Mouse (Mus musculus) gastrocnemius, adult 8-10 months (tissue): ENCODE measurements around the gene Nek9. TPM values are rescaled to one million over a fixed set of nuclear protein-coding genes. Genes with fewer than 3 reads are reported as not detected.
A peak's percentile ranks its signal among the peaks of the same experiment; 100 is the strongest.

Source experiments
- DNase-seq, 2 experiments: peaks; one replicate each; pipeline ENCODE4 v3.0.0; 2022; ENCODE audit warnings: low spot score in 2 of 2
- total RNA-seq, 4 experiments: library from RNA; stranded (reverse); gene quantifications; 2 replicates each; pipeline ENCODE4 v1.2.4; 2022

Nek9 gene
- total RNA-seq, 4 experiments from 2014 or later: 114 to 164 (median 126) TPM

DNA sequence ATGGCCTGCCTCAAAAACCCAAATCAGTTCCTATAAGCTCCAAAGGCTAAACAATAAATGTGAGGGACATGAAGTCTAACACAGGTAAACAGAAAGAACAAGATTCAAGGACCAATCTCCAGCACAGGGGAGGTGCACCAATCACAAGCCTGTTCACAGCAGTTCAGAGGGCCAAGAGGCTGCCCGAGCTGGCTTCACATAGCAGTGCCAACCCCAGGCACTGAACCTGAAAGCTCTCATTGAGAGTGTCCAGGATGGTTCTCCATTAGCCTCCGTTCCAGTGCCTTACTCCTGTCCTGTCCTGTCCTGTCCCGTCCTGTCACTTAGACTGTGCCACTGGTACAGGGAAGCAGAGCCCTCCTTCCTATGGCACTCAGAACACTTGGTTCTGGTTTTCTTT lies 8.0 kb upstream of the Nek9 start:
- no peak for DNase-seq

DNA sequence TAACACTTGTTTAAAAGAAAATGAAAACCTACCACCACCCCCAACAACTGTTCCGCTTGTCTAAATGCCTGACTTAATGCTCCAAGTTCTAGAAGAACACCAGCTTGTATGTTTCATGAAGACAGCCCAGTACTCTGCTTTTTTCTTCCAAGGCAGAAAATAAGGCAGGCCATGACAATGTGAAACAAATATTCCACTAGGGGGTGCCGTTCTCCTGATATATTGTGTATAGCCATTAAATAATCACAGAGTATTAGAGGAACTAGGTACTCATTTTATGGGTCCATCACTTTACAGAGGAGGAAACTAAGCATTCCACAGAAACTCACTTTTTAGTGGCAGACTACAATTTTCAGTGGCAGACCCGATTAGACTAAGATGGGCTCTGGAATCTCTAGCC lies 7.2 kb upstream of the Nek9 start:
- DNase-seq: no peak

DNA sequence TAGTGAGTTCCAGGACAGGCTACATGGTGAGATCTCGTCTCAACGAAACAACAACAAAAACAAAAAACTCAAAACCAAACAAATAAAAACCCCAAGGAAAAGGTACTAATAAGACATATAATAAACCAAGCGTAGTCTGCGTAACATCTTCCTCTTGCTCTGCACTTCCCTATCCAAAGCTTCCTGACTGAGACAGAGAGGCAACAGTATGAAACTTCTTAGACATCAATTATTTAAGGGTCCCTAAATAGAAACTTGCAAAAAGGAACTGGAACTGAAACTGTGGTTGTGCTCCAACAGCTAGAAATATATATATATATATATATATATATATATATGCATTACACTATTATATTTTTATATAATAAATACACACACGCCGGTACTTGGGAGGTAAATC lies 6.4 kb upstream of the Nek9 start:
- no peak for DNase-seq

DNA sequence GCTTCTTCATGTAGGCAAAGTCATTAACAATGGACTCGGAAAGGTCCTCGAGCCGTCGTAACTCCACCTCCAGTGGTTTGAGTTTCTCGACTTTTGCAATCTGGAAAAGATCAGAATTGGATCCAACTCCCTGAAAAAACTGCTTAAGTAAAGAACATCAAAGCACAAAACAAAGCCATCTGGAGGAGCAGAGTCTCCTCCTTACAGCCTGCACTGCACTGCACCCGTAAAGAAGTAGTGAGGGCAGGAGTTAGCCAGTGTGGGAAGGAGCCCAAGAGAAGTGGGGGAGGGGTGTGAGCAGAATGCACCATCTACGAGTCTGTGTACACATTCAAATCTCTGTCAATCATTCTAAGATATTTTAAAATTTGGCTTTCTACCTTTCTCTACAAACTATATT lies 5.1 kb upstream of the Nek9 start:
- no peak for DNase-seq

DNA sequence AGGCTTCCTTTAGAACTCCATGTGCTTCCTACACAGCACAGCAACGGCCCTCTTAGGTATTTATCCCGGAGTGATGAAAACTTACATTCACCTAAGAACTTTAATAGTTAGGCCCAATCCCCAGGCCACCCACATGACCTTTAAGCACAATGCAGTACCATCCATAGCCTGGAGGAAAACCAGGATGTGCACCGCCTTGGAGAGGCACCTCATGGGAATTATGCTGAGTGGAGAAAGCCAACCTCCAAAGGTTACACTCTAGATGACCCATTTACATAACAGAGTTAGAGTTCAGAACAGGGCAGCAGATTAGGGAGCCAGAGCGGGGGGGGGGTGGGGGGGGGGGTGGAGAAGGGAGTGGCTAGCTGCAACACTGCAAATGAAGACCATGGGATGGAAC lies 3.1 kb upstream of the Nek9 start:
- no peak for DNase-seq

DNA sequence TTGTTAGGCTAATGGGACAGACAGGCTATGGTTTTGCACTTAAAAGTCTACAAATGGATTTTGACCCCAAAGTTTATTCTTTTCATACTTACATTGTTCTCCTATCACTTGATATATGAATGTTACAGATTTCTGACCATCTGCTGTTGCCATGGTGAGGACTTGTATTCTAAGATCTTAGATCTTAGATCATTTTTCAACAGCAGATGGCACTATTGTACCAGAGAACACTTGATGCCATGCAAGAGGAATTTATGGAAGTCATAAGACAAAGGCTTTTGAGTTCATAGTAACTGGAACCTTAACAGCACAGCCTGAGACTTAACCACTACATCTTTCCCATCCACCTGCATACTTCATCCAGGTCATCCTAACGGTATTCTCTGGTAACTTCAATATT lies 2.0 kb upstream of the Nek9 start:
- DNase-seq: no peak

DNA sequence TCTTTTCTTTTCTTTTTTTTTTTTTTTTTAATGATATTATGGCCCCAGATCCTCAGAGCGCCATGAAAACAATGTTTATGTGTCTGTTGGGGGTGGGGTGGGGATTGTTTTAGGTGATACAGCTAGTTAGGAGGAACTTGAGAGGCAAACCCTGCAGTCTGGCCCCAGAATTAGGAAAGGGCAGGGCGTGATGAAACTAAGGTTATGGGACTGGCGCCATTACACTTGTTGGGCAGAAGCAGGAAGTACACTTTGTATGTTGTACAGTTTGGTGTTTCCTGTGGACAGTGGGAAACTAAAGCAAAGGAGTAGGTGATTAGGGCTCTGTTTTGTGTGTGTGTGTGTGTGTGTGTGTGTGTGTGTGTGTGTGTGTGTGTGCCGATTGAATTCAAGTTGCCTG lies 785 bp upstream of the Nek9 start:
- DNase-seq: no peak

DNA sequence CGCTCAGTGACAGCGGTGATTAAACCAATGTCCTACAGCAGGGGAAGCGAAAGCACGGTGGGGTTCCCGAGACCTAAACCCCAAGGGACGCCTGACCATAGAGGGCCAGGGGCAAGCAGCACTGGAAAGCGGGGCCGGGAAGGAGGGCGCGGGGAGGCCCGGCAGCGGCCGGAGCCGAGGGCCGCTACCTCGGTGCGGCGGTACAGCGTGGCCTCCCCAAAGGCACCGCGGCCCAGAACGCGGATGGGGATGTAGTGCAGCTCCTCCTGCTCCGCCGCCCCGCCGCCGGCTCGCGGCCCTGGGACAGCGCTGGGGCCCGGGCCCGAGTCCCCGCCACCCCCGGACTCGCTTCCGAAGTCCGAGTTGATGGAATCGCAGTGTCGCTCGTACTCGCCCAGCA lies 347 bp downstream of the Nek9 start:
- DNase-seq: no peak

DNA sequence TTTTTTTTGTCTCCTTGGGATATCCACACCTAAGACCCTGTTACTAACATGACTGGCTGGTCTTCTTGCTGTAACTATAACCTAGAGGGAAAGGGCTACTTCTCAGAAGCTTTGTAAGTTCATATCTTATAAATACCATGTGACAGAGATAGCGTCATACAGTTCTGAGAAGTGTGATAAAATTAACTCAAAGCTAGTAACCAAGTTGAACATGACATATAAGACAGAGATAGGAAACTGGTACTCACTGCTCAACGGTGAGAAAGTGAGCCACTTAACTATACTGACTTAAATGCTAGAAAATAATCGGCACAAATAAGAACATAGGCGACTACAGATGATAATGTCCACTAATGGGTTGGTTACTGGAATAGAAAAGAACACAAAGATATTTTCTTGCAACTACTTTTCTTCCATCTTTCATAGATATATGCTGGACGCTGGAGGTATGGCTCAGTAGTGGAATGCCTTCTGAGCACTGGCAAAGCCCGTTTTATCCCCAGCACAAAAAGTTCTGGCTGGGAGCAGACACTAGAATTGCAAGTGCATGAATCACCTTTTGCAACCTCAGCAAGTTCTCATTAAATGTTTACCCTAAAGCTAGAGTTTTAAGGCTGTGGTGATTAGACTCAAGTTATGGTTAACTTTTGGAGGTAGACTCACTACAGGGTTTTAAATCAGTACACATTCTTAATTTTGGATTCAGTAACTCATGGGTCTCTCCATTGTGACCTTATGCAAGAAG lies 1.4 kb downstream of the Nek9 start:
- DNase-seq: no peak

DNA sequence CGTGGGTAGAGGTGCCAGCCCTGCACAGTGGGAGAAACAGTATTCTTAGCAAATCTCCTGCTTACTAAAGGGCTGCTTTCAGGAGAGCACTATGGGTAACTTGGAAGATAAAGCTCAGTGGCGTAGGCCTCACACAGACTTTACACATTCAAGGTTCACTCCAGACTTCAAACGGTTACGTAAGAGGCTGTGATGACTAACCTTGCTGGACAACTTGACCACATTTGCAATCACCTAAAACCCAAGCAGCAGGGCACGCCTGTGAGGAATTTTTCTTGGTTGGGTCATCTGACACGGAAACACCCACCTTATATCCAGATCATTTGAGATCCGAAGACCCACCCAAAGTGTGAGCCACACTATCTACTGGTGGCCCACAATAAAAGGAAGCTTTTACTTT lies 9.0 kb downstream of the Nek9 start:
- no peak for DNase-seq

DNA sequence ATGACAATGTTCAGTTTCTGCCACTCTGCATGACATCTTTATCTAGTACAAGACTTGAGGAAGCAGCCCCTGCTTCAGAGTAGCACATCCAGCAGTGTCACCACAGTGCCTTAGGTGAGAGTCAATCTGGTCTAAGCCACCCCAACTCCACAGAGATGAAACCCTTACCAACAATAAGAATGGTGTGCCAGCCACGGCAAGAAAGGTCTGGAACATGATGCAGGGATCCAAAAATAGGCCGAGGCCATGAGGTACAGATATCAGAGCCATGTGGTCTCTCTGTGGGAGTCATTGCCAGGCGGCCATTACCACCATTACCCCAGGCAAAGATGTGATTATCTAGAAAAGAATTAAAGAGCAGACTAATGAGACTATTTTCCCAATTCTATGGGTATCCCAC lies 30.5 kb downstream of the Nek9 start:
- no peak for DNase-seq

DNA sequence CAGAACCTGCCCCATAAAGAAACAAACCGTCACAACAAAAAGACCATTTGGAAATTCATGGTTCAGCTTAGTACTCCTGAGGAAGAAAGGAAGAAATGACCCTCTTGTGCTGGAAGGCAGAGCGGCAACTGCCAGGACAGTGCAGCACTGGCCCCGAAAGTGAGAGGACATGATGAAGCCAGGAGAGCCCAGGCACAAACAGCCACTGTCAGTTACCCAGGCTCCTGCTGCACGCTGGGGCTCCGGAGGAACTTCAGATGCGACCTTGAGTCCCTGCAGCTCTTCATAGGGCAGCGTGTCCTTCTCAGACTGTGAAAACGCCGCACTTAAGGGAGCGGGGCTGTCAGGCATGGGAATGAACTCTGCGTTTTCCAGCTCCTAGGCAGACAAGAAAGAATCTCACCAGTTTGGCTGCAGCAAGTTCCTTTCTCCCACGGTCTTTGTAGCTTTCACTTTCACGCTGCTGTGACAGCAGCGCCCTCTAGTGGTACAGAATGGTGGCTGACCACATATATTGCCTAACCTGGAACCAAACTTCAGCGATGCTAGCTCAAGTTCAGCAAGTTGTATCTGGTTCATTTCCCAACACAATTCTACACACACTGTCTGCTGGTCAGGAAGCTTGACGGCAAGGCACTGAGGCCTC lies 33.8 kb downstream of the Nek9 start:
- DNase-seq: peak; percentile 81

DNA sequence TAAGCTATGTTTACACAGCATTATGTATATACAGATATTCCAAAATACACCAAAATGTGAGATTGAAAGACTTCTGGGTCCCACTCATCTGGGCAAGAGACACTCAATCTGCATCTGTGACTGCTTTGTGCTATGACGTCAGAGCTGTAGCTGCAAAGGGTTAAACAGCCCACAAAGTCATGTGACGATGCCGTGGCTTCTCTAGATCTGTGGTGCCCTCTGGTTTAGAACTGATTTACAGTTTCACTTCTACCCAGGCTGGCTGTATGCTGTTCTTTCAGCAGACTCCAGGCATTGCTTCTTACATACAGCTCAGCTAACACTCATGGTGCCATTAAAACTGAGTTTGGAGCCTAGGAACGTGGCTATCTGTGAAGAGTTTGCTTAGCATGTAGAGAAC lies 34.4 kb downstream of the Nek9 start:
- DNase-seq: no peak

DNA sequence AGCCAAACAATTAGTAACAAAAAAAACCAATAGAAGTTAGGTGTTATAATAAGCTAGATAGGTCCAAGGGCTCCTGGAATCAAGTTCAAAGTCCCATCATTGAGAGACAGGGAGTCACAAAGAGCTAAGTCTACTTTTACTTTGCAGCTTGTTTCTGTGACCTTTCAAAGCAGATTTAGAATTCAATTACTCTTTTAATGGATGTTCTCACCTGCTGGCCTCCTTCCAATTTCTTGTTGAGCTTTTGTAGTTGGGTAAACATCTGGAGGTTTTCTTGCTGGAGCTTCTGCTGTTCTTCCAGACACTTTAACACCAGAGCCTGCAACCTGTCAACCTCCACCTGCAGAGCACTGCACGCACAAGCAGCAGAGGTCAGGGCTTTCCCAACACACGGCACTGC lies 35.9 kb downstream of the Nek9 start:
- DNase-seq: no peak

DNA sequence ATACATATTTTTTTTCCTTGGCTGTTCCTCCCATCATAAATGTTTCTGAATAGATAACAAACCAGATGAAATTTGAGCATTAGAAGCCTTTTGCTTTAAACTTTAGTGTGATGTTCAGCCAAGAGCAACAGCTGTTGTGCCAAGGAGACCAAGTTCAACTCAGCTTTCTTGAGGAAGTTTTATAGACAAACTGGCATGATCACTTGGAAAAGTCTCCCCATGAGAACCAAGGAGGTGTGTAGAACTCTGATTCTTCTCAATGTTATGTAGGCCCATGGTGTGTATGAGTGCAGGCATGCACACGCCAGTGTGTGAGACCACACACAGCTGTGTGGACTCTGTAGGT lies 40.4 kb downstream of the Nek9 start:
- DNase-seq: no peak

DNA sequence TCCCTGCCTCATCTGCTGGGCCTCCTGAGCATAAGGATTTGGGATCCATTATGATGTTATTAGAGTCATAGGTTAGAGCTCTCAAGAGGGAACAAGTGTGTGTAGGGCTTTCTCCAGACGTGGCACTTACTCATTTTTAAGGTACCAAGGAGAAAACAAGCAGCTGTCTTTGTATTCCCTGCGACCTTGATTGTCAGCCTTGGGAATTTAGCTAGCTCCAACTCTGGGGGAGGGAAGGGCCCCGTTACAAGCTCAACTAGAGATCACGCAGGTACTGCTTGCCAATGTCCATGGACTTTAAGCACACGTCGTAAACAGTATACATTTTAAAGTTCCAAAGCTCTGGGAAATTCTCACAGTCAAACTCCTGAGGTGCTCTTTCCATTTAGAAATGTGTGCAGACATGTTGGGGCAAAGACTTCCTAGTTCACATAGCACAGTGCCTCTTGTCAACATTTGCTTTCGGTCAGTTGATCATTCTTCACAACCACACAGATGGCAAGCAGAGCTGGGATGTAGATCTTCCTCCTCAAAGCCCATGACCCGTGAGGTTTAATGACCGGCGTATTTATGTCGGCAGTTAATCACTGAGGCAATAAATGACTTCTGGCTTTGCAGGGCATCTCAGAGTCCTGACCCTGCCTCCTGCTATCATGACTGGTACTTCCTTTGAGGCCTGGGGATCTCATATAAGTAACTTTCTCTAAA lies 40.9 kb downstream of the Nek9 start:
- DNase-seq: no peak

DNA sequence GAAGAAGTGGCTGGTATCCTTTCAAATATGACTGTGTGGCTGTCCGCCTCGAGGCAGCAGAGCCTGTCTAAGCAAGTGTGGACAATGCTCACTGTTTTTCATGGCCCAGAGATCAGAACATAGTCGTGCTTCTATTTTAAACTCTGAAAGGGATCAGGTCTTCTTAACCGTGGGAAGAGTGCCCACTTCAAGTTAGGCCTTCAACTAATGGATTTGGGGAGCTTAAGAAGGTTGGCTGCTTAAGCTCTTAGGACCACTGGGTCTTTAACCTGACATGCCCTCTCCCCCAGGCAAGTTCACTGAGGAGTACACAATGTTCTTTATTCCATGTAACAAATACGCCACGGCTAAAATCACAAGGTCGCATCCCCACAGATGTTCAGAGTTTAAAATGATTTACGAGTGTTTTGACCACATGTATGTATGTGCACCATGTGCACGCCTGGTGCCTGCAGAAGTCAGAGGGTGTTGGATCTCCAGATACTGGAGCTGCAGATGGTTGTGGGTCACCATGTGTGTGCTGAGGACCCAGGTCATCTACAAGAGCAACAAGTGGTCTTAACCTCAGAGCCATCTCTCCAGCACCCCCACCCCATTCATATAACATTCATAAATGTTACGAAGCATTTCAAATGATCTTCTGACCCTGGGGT lies 41.7 kb downstream of the Nek9 start:
- DNase-seq: no peak

DNA sequence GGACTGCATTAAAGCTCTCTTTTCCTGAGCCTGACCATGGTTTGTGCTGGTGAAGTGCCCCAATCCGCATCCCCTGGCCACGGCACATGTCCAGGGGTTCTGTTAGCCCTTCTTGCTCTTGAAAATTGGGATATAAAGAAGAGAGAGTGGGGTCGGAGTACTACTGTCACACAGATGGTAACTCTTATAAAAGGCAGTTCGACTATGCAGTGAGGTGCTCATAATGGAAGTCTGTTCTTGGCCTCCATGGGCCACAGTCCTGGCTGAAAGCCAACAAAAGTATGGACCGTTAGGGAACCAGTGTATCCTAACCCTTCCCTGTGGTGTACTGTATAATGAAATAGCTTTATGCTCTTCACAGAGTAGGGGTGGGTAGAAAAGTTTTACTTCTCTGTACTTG lies 42.2 kb downstream of the Nek9 start:
- DNase-seq: no peak

DNA sequence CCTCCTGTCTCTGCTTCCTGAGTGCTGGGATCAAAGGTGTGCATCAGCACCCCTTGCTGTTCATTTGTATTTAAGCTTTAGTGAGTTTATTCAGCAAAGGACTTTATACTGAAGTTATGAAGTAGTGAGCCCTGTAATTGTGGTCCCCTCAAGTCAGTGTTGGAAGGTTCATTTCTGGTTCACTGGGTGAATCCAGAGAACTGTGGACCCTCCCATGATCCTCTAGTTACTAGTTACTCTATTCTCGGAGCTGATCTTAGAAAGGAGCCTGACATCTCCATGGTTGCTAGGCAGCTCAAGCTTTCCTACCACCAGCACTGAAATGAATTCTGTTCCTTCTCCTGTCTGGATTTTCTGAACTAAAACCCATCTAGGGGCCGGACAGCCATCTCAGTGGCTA lies 43.7 kb downstream of the Nek9 start:
- DNase-seq: no peak

DNA sequence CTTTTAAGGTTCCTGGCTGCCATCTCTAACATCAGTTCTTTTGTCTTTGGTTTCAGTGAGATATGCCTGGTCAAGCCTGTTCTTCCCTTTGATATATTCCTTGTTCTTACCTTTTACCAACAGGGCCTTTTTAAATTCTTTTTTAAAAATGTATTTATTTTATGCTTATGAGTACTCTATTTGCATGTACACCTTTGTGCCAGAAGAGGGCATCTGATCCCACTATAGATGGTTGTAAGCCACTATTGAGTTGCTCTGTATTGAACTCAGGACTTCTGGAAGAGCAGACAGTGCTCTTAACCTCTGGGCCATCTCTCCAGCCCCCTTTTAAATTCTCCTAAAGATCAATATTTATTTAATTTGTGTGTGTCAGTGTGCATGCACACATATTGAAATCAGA lies 46.3 kb downstream of the Nek9 start:
- DNase-seq: no peak

DNA sequence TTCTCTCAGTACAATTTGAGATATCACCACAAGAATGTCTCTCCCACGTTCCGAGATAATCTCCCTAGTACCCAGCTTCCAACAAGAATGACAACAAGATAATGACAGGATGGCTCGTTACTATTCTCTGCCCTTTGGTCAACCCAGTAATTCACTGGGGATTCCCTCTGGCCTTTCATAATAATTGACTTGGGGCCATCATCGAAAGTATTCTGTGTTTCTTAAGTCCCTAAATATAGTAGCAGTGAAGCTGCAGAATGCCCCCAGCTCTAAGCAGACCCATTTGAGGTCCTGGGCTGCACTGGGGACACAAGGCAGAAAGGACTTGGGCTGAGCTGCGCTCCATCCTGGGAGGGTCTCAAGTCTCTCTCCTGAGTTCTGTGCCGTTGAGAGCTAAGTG lies 46.9 kb downstream of the Nek9 start:
- no peak for DNase-seq

DNA sequence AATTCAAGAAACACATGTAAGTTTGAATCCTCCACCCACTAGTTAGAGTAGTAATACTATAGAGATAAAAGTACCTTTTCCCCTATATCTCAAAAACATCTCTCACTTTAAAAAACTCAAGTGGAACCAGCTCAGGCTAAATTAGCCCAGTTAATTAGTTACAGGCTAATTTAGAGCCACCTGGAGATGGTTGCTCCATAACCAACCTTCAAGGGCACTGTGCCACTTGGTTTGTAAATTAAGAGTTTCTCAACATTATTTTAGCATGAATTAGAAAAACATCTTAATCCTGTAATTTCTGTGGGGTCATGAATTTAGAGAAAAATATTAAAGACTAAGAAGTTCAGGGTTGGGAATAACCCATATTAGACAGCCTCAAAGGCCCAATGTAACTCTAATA lies 47.6 kb downstream of the Nek9 start:
- no peak for DNase-seq

DNA sequence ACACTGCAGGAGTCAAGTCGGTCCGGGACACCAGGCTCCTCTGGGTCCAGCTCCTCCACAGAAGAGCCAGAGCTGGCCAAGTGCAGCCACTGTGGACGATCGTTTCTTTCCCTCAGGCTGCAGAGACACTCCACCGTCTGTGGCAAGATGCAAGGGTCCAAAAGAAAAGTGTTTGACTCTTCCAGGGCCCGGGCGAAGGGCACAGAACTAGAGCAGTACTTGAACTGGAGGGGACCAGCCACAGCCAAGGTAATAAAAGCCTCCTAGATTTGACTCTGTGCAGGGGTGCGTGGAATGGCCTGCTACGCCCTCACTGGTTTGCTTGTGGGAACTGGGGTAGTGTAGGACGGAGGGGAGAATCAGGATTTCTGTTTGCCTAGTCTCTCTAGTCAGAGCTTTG lies 48.5 kb downstream of the Nek9 start:
- no peak for DNase-seq
